Mouse (Mus musculus): Measurements from ENCODE around the gene Plpp1. TPM values are rescaled to one million over a fixed set of nuclear protein-coding genes. Genes with fewer than 3 reads are reported as not detected.

Gene Plpp1
- total RNA-seq, 2 experiments from 2014 or later, result 57.8 to 63.2 TPM

DNA sequence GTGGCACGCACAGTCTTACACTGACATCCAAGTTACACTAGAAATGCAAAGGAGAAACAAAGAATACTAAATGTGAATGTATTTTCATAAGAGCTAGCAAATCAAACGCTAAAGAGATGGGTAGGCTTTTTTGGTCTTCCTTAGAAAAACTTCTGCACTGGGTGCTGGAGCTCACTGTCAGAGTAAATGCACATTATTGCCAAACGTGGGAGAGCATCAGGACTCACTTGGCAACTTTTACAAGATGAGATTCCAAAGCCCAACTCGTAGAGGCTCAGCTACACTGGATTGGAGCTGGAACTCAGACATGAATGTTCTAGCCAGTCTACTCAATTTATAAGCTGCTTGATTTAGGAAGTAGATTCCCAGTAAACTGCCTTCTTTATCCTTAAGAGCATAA lies 109.8 kb downstream of the Plpp1 start:
- intact Hi-C loops (cut with DNase I; ENCODE audit: low total_unique reads), result no loop called here
- no peak for DNase-seq

Other genes with a start within 250 kb of the Plpp1 start
- under 1 TPM; 0.10 to 0.16 TPM for gene Il31ra, start 206.4 kb upstream of the Plpp1 start, total RNA-seq (2021)
- gene Ddx4, start 148.3 kb upstream of the Plpp1 start, total RNA-seq (2021), result not detected
- gene Slc38a9, start 140.0 kb upstream of the Plpp1 start, total RNA-seq (2021), result 1 to 10 TPM; 4.1 to 6.2 TPM
- 10 to 100 TPM; 23.0 to 24.5 TPM for gene Mtrex, start 126.6 kb downstream of the Plpp1 start, total RNA-seq (2021)
- gene Dhx29, start 126.7 kb downstream of the Plpp1 start, total RNA-seq (2021), result 10 to 100 TPM; 10.1 to 10.8 TPM
- gene Ccno, start 187.0 kb downstream of the Plpp1 start, total RNA-seq (2021), result under 1 TPM in 1 of 2 experiments, not detected in 1; 0.18 TPM
- gene Mcidas, start 193.1 kb downstream of the Plpp1 start, total RNA-seq (2021), result not detected
- gene Cdc20b, start 234.3 kb downstream of the Plpp1 start, total RNA-seq (2021), result not detected
- gene Gpx8, start 245.6 kb downstream of the Plpp1 start, total RNA-seq (2021), result 10 to 100 TPM; 20.8 to 27.5 TPM

Data from gastrocnemius, postnatal 14 days (tissue).